10 mouse cellular contexts compared by ENCODE assay signal in genomic region chr1:153090807-153091206, GRCm38 (mm10).
"Had no signal": no experiment of that assay in that cellular context is flagged by ENCODE, and none has a peak within 500 bp of the region (broad histone marks: within the 10 kb centered on the region; RNA-seq: fewer than 3 reads in every experiment).

No protein-coding gene starts in this region.

- H3K9me3 ChIP-seq: limb, embryonic 13.5 days; liver, embryonic 15.5 days; lung, embryonic 15.5 days; neural tube, embryonic 15.5 days had no signal

- H3K36me3 ChIP-seq: limb, embryonic 13.5 days; liver, embryonic 15.5 days; lung, embryonic 15.5 days had no signal

- H3K27ac ChIP-seq: limb, embryonic 13.5 days; liver, embryonic 15.5 days; neural tube, embryonic 15.5 days had no signal

- H3K4me3 ChIP-seq: limb, embryonic 13.5 days; liver, embryonic 15.5 days; lung, embryonic 15.5 days; neural tube, embryonic 15.5 days had no signal

- H3K27me3 ChIP-seq: limb, embryonic 13.5 days; lung, embryonic 15.5 days; neural tube, embryonic 15.5 days had no signal

- H3K4me1 ChIP-seq: liver, embryonic 15.5 days had no signal

- DNase-seq: kidney, adult 11 months; kidney, adult 9 months; layer of hippocampus, adult 9-11 months; layer of hippocampus, postnatal 36 days; right cerebral cortex, adult 18-20 months; right cerebral cortex, postnatal 25 days had no signal

- H3K4me2 ChIP-seq: limb, embryonic 13.5 days; liver, embryonic 15.5 days; neural tube, embryonic 15.5 days had no signal

- H3K9ac ChIP-seq: limb, embryonic 13.5 days; liver, embryonic 15.5 days; lung, embryonic 15.5 days; neural tube, embryonic 15.5 days had no signal
